Mouse (Mus musculus) c-Kit-positive CD71-positive TER-119-negative erythroid progenitor cells, embryonic 14.5 days (primary cell): ENCODE results near the gene Nmd3.

Source experiments
- DNase-seq: peaks from one replicate; pipeline ENCODE4 v3.0.0-alpha.2; 2013; ENCODE audit warnings: low read depth

The Nmd3 gene

DNA sequence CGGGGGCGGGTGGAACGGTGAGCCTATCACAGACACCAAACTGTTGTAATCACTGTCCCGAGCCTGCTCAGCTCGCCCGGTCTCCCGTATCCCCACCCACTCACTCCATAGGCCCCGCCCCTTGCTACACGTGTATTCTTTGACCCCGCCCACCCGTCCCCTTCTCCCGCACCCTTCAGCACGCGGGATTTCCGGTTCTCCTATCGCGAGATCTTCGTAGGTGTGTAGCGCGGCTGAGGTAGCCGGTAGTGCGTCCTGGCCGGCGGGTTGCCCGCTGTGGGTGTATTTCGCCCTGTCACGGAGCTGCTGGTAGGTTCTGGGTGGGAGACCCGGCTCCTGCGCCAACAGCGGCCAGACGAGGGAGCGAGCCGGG, at the start of gene Nmd3:
TSS of gene Nmd3 (plus strand) at position 172 of the 373 bp plus-strand sequence.
- peak; percentile 96 for DNase-seq

DNA sequence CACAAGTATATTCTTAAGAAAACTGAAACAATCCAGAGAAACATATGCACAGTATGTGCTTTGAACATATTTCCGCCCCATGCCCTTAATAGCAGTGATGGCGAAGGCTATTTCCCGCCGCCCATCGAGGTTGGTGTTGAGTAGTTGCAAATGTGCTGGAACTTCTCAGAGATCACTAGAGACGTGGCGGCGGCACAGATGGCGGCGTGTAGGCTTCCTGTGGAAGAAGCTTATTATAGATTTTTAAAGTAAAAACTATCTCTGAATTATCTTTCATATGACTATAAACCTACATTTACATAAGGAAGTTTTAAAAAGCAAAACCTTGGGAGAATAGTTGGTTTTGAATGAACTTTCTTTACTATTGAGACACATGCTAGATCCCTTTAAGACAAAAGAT, 48.4 kb upstream of the Nmd3 start:
- no peak for DNase-seq

DNA sequence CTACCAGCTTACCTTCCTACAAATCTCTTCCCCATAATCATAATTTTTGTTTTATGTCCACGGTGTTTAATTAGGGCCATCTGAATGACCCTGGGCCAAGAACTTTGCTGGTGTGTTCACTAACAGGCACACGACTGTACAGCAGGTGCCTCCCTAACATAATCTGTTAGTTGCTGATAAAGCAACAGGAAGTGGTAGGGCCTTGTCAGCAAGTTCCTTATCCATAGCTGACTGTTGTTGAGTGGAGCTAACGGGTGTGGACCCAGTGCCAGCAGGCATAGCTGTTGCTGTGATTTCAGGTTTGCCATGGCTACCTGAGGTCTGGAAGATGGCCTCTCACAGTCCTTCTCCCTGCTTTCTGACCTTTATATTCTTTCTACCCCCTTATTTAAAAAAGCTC, 47.6 kb upstream of the Nmd3 start:
- DNase-seq: no peak

DNA sequence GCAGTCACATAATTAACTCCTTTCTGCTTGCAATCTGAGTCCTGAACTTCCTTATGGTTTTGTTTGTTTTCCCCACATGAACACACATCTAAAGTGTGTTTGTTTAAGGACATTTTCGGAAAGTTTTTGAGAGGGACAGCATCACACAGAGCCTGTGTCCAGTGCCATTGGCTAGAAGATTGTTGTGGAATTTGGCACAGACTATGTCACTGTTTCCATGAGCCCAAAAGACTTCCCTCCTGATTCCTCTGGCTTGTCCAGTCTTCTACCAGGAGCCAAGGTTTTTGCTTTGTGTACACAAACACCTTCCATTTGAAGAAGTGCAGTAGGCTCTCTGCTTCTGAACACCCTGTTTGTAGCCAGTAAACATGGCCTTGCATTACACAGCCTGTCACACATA, 32.0 kb upstream of the Nmd3 start:
- DNase-seq: no peak

DNA sequence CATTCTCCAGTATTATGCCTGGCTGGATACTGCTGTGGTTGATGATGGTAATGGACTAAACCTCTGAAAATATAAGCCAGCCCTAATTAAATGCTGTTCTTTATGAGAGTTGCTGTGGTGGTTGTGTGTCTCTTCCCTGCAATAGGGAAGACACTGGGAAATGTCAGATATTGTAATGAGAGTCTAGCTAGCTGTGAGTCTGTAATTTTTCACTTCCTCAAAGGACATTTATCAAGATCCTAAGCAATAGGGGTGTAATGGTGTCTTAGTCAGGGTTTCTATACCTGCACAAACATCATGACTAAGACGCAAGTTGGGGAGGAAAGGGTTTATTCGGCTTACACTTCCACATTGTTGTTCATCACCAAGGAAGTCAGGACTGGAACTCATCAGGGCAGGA, 30.8 kb upstream of the Nmd3 start:
- DNase-seq: no peak

DNA sequence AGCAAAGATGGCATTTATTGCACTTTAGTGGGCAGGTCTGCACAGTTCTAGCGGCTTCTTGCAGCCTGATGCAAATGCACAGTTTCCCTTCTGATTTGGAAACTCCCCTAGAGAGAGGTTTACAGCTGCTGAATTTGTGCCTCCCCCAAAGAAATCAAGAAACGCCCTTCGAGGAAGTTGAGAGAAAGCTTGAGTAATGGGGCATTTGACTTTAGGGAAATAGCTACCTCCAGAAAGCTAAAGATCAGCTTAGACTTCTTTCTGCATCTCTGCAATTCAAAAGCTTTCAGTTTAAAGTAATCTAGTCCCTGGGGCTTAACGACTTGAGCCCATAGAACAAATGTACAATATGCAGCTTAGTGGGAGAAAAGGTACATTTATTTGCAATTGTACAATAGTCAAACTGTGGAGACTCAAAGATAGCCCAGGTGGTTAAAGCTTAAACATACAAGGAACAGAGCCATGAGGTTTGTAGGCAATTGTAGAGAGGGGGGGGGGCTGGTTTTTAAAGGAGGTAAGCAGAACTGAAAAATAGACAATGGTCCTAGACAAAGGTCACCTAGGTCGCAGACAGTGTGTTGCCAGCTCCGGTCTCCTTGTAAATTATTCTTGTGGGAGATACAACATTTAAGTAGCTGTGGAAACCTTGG, 21.8 kb upstream of the Nmd3 start:
- DNase-seq: no peak

DNA sequence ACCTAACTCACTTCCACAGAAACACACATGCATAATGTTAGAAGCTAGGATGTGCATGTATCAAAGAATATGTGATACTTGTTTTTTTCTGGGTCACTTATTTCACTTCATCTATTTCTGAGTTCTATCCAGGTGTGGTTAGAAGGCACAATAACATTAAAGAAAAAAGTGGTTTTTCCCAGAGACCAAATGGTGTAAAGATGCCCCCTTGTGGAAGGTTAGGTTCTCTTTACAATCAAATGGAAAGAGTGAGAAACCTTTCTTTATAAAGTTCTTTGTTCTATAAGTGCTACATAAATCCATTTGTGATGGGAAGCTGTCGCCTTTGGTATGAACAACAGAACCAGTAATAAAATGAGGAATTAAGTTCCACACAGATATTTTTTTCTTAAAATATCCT, 19.9 kb upstream of the Nmd3 start:
- no peak for DNase-seq

DNA sequence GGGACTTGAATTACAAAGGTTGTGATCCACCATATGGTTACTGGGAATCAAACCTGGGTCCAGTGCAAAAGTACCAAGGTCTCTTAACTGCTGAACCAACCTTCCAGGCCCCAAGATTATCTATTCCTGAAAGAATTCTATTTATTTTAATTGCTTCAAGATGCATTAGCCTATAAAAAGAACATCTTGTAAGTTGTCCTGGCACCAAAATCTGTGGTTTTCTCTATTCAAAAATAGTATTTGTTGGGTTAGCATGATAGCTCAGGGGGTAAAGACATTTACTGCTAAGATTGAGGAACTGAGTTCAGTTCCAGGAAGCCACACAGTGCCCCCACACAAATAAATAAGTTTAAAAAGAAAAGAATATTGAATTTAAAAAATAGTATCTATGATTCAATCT, 19.4 kb upstream of the Nmd3 start:
- DNase-seq: no peak

DNA sequence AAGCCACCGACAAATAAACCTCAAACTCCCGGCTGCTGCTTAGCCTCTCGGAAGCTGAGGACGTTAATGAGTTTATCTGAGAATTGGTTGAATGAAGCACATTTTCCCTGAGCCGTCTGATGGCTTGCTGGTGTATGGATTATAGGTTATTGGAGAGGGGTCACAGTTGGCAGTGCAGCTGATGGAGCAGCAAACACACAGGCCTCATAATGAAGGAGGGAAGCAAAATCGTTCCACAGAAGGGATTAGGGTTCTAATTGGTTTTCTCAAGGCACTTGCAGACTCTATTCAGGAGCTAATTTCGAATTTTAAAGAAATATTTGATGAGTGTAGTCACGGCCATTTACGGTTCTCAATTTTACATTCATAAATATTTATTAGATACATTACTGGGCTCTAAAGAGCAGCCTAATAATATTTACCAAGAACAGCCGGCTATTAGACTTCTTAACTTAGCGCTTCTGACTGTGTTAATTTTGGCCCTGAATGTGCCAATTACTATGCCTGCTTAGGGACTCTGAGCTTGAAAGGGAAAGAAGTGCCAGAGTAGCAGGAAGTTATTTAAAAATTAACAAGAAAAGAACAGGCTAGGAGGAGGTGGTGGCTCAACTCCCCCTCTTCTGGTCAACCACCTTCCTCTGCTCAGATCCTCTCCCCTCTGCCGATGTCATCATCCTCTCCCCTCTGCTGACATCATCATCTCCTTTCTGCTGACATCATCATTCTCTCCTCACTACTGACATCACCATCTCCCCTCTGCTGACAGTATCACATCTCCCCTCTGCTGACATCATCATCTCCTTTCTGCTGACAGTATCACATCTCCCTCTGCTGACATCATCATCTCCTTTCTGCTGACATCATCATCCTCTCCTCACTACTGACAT, 12.5 kb upstream of the Nmd3 start:
- DNase-seq: no peak

DNA sequence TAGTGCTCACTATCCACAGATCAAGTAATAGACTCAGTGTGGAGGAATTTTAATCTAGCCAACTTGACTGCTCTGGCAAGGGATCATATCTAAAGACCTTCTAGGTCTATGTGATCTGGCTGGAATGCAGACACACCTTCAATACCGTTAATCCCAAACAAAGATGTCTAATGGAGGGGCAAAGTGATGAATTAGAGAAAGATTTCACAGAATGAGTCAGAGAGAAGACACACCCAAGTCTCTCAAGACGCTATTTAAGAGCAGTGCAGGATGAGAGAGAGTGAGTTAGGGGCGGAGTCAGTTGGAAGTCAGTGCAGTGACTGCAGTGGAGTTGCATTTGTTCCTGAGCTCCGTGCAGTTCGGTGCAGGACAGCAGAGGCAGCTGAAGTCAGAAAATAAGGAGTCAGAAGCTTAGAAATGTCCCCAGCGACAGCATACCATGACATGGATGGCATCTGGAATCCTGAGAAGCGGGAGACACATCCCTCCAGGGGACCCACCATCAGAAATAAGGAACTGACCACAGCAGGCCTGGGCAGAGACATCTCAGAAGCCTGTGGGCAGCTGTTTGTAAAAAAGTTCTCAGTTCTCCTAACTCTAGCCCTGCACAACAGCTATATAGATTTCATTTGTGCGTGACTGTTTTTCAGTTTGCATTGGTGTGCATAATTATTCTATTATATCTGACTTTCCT, 9.7 kb upstream of the Nmd3 start:
- DNase-seq: no peak

DNA sequence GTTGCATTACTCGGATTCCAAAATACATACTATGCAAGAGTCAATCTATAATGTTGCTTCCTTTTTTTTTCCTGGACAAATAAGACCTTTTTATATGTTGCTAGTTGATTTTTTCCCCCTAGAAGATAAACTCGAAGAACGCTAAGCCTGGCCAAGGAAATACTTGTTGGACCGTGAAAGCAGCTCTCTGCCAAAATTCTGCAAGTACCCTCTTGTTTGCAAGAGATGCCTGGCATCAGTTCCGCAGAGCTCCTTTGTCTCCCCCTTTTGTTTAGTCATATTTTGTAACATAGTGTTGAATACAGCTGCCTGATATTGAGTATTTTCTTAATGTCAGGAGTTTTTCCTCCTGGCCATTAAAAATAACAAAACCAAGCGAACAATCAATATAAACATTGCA, 4.3 kb upstream of the Nmd3 start:
- no peak for DNase-seq

DNA sequence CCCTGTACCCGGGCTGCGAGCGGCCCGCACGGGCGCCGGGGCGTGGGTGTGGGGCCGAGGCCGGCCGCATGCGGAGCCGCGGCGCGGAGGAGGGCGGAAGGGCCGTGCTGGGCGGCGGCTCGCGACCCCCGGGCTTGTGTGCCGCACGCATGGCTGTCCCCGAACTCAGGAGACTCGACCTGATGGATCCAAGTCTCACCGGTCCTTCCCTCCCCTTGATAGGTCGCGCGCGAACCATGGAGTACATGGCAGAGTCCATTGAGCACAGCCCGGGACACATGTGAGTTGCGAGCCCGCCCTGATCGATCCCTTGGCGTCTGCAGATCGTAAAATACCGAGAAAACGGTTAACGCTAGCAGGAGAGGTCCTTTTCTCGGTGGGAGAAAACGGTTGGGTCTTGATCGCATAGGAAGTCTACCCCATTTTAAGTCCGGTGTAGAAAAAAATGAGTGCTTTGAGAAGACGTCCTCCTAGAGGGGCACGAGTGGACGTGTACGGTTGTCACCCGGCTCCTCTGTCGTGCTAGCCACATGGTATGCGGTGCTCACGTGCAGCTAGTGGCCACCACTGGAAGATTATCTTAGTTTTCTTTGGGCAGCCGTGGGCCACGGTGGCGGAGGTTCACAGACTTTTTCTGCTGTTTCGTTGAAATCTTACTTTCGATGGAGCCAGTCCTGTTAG, 542 bp downstream of the Nmd3 start:
- DNase-seq: no peak

DNA sequence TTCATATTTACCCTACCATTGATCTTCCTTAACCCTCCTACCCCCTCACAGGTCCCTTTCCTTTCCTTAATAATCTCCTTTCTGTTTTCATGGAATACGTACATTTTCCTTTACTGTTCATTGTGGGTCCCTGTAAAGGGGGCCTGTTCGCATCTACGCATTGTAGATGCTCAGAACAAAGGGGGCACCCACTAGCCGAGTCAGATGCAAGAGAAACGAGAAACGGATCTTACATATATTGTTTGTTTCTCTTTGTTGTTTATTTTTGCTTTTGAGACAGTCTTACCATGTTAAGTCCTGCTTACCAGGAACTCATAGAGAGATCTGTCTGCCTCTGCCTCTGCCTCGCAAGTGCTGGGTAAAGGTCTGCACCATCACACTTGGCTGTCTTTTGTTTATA, 1.4 kb downstream of the Nmd3 start:
- DNase-seq: no peak

DNA sequence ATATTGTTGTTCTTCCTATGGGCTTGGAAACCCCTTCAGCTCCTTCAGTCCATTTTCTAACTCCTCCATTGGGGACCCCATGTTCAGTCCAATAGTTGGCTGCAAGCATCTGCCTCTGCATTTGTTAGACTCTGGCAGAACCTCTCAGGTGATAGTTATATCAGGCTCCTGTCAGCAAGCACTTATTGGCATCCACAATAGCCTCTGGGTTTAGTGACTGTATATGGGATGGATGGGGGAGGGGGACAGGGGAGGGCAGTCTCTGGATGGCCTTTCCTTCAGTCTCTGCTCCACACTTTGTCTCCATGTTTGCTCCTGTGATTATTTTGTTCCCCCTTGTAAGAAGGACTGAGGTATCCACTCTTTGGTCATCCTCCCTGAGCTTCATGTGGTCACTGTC, 9.1 kb downstream of the Nmd3 start:
- no peak for DNase-seq

DNA sequence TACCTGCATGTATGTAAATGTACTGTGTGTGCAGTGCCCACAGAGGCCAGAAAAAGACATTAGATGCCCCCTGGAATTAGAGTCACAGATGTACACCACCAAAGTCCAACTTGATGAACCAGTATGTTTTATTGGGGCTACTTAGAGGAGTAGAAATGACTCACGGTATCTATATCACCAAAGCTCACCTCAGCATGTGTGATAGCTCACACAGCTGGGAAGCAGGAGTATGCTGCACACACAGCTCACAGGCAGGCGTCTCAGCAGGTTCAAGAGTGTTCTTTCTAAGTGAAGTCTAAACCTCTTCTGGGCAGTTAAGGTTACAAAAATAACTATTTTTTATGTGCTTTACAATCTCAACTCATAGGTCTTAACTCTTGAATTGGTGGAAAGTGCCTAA, 12.2 kb downstream of the Nmd3 start:
- DNase-seq: no peak

DNA sequence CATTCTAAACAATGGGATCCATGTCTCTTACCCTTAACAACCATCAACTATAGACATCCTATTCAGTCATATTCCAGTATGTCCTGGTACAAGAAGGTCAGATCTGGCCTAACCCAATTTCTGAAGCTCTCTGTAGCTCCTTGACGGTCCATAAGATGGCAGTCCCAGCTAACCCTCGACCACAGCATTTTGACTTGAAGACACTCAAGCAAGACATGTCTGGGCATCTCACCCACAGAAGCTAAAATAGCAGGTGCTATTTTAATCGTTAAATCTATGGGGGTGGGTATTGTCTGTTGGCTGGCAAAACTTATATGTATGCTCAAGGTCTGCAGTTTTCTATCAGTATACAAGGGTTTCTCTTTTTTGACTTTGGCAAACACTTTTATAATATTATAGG, 33.4 kb downstream of the Nmd3 start:
- DNase-seq: no peak

DNA sequence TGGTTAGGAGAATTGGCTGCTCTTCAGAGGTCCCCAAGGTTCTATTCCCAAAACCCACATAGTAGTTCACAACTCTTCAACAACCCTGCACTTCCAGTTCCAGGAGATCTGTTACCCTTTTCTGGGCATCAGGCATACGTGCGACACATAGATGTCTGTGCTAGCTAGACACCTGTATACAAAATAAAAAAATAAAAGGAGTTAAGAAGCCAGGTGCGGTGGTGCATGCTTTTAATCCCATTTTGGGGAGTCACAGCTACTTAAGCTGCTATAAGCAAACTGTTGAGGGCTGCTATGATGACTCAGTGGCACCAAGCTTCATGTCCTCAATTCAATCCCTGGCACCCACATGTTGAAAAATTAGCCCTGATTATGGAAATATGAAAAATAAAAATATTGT, 34.2 kb downstream of the Nmd3 start:
- no peak for DNase-seq

DNA sequence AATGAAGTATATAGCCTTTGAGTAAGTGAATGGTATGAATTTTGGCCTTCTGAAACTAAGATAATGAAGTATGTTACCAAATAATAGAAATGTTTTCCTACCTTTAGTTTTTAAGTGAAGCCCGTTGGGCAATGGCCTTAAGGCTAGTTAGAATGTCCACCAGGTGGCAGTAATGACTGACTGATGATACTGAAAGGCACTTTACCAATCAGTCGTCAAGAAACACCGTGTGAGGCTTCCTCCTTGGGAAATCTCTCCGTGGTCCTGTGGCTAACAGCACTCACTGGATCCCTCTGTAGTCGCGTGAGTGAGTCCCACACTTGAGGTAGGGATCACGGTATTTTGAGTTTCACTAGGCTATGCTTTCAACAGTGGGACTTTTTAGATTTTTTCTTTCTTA, 34.7 kb downstream of the Nmd3 start:
- peak; percentile 47 for DNase-seq

DNA sequence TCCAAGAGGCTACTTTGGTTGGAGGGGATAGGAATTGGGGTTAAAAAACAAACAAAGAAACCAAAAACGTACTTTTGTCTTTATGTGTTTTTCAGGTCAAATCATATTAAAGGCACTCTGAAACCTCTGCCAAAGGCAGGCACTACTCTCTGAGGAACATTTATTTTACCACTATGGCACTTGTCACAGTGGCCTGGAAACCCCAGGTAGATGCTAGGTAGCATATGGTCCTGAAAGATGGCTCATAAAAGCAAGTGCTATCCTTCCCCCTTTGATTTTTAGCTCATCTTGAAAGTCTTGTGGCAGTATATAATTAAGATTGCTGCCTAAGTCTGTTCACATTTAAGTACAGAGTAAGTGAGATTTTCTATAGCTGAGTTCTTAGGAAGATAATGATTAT, 35.7 kb downstream of the Nmd3 start:
- DNase-seq: no peak

DNA sequence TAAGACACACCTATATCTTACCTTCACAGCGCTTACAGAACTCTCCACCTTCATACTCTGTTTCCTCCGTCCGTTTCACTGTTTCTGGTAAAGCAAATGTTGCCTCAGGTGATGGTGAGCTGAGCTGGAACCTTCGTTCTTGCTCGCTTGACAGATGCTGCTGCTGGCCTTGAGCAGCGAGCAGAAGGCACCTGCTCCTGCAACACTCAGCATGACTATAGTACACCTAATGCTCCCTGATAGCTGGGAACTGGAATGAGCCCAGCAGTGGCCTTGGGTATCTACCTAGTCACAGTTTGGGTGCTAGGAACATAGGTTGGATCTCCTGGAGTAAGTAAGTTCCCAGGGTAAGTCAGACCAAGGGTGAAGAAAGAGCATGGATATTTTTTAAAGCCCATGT, 38.3 kb downstream of the Nmd3 start:
- no peak for DNase-seq

DNA sequence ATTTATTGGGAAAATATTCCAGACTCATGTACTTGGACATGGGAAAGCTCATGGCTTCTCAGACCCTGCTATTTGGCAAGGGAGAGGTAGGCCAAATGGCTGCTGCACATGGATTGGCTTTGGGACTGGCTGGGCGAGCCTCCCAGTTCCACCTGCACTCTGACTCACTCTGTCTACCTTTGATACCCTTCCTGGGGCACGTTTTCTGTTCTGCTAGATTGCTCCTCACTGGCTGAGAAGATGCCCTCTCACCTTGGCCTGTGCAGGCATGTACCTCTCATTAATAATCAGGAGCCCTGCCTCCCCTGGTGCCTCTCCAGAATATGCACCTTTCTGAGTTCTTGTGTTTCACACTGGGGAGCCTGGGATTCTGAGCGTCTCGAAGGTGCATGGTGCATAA, 39.4 kb downstream of the Nmd3 start:
- DNase-seq: no peak

DNA sequence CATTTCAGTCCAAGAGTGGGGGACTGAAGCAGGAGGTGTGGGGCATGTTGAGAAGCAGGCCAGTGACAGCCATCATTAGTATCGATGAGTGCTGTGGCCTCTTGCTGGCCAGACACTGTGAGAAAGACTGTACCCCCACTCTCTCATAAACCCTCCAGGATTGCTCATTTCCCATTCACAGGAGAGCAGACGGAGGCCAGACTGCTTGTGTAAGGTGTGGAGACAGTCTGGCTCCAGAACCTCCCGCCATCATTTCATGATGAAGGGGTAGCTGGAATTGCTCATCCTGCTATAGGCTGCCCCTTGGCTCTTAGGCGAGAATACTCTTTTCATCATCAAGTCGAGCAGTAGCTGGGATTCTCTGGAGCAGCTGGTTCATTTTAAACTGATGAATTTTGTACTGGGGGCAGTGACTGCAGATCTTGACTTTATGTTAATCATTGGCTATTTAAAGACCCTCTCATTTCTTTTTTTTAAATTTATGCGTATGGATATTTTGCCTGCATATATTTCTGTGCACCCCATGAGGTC, 41.1 kb downstream of the Nmd3 start:
- no peak for DNase-seq
